19 mouse cellular contexts compared by ENCODE assay signal in the genomic region with DNA sequence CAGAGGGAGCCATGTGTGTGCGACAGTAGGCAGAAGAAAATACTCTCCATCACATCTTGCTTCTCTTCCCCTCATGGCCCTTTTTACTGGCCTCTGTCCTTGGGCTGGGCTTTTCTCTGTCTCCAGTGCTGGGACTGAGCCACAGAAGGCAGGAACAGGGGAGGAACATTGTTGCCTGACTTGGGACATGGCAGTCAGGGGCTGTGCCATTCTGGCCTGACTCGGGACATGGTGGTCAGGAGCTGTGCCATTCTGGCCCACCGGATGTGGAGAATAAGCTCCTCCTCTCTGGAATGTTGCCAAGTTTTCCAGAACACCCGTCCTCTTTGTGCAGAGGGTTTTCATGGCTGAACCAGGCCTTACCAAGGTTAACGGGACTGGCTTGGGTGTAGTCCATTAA. TPM values are rescaled to one million over a fixed set of nuclear protein-coding genes. Genes with fewer than 3 reads are reported as not detected.
DNase-seq lines count a peak whose midpoint lies in the region; ATAC-seq lines count a peak whose summit lies in the region.
"Had no signal": no experiment of that assay in that cellular context is flagged by ENCODE, and none has a peak within 500 bp of the region (broad histone marks: within the 10 kb centered on the region; RNA-seq: fewer than 3 reads in every experiment).

No protein-coding gene starts in this region.

- ATAC-seq in hindbrain, embryonic 13.5 days (ENCODE audit: low FRiP score), result 0 out of 2 replicates have a peak, but pooled peaks have one; percentile 27
- no peak for ATAC-seq in hindbrain, embryonic 11.5 days (ENCODE audit: low FRiP score)
- 0 out of 2 replicates have a peak, but pooled peaks have one; percentile 54 for ATAC-seq in neural tube, embryonic 14.5 days (ENCODE audit: low read depth)
- ATAC-seq in hindbrain, embryonic 16.5 days, result 0 out of 2 replicates have a peak, but pooled peaks have one; percentile 20
- no peak for ATAC-seq in heart, embryonic 12.5 days (ENCODE audit: insufficient number of reproducible peaks, low FRiP score)
- ATAC-seq: forebrain, embryonic 13.5 days; intestine, embryonic 16.5 days had no signal

- no peak for DNase-seq in hindbrain, embryonic 11.5 days (ENCODE audit: low spot score)
- DNase-seq in neural tube, embryonic 10.5 days (ENCODE audit: extremely low spot score, low spot score), result no peak
- DNase-seq: adrenal gland, adult 2 months; adrenal gland, postnatal 25 days; cerebellum, adult 8-10 months; cerebellum, postnatal 14 days; embryo, embryonic 11 days; gastrocnemius, adult 2 months; gastrocnemius, postnatal 25 days; heart, postnatal 10 days; heart, postnatal 4 days had no signal

- 0 out of 2 replicates have a peak, but pooled peaks cover 3% of the 10 kb centered on the region for H3K36me3 ChIP-seq in hindbrain, embryonic 13.5 days
- peaks cover 4% of the 10 kb centered on the region for H3K36me3 ChIP-seq in hindbrain, embryonic 11.5 days (ENCODE audit: control insufficient read depth, insufficient read depth, low read length)
- no peaks in the 10 kb centered on the region for H3K36me3 ChIP-seq in neural tube, embryonic 14.5 days (ENCODE audit: control insufficient read depth, insufficient read depth, low read length)
- H3K36me3 ChIP-seq in hindbrain, embryonic 16.5 days (ENCODE audit: control insufficient read depth, insufficient read depth, low read length), result no peaks in the 10 kb centered on the region
- no peaks in the 10 kb centered on the region for H3K36me3 ChIP-seq in heart, embryonic 12.5 days
- H3K36me3 ChIP-seq: embryonic facial prominence, embryonic 12.5 days had no signal

- no peak overlapping the region for H3K4me3 ChIP-seq in hindbrain, embryonic 13.5 days
- H3K4me3 ChIP-seq in hindbrain, embryonic 11.5 days (ENCODE audit: low read depth, low read length), result no peak overlapping the region
- H3K4me3 ChIP-seq in neural tube, embryonic 14.5 days (ENCODE audit: low read depth, low read length), result no peak overlapping the region
- no peak overlapping the region for H3K4me3 ChIP-seq in hindbrain, embryonic 16.5 days (ENCODE audit: low read length)
- H3K4me3 ChIP-seq in heart, embryonic 12.5 days, result no peak overlapping the region
- H3K4me3 ChIP-seq: embryonic facial prominence, embryonic 12.5 days; forebrain, embryonic 13.5 days; gastrocnemius, adult 2 months had no signal

- no peak overlapping the region for H3K9ac ChIP-seq in hindbrain, embryonic 13.5 days
- no peak overlapping the region for H3K9ac ChIP-seq in hindbrain, embryonic 11.5 days (ENCODE audit: low read depth, low read length)
- no peak overlapping the region for H3K9ac ChIP-seq in neural tube, embryonic 14.5 days (replicated peaks; ENCODE audit: low read depth, low read length)
- no peak overlapping the region for H3K9ac ChIP-seq in hindbrain, embryonic 16.5 days (ENCODE audit: low read depth, low read length)
- no peak overlapping the region for H3K9ac ChIP-seq in heart, embryonic 12.5 days
- H3K9ac ChIP-seq: embryonic facial prominence, embryonic 12.5 days; forebrain, embryonic 13.5 days had no signal

- H3K4me2 ChIP-seq in hindbrain, embryonic 13.5 days, result no peak overlapping the region
- H3K4me2 ChIP-seq in hindbrain, embryonic 11.5 days (replicated peaks; ENCODE audit: low read depth, low read length), result no peak overlapping the region
- H3K4me2 ChIP-seq in neural tube, embryonic 14.5 days (ENCODE audit: low read depth, low read length), result no peak overlapping the region
- H3K4me2 ChIP-seq in hindbrain, embryonic 16.5 days (ENCODE audit: low read length), result no peak overlapping the region
- no peak overlapping the region for H3K4me2 ChIP-seq in heart, embryonic 12.5 days
- H3K4me2 ChIP-seq: embryonic facial prominence, embryonic 12.5 days; forebrain, embryonic 13.5 days had no signal

- no peaks in the 10 kb centered on the region for H3K9me3 ChIP-seq in hindbrain, embryonic 13.5 days
- no peaks in the 10 kb centered on the region for H3K9me3 ChIP-seq in hindbrain, embryonic 11.5 days (ENCODE audit: control insufficient read depth, low read length)
- no peaks in the 10 kb centered on the region for H3K9me3 ChIP-seq in neural tube, embryonic 14.5 days (ENCODE audit: control insufficient read depth, low read length)
- H3K9me3 ChIP-seq in hindbrain, embryonic 16.5 days (ENCODE audit: control insufficient read depth, low read length), result no peaks in the 10 kb centered on the region
- no peaks in the 10 kb centered on the region for H3K9me3 ChIP-seq in heart, embryonic 12.5 days (replicated peaks)
- H3K9me3 ChIP-seq: embryonic facial prominence, embryonic 12.5 days; forebrain, embryonic 13.5 days had no signal

- peaks cover 21% of the 10 kb centered on the region for H3K4me1 ChIP-seq in hindbrain, embryonic 13.5 days (replicated peaks)
- H3K4me1 ChIP-seq in hindbrain, embryonic 11.5 days (replicated peaks; ENCODE audit: control insufficient read depth, insufficient read depth, low read length), result no peaks in the 10 kb centered on the region; the same call in 1 of the 2 replicates
- 0 out of 2 replicates have a peak, but pooled peaks cover 6% of the 10 kb centered on the region for H3K4me1 ChIP-seq in neural tube, embryonic 14.5 days (ENCODE audit: control insufficient read depth, insufficient read depth, low read length)
- H3K4me1 ChIP-seq in hindbrain, embryonic 16.5 days (ENCODE audit: control insufficient read depth, insufficient read depth, low read depth, low read length), result no peaks in the 10 kb centered on the region
- H3K4me1 ChIP-seq in heart, embryonic 12.5 days (replicated peaks), result peaks cover 24% of the 10 kb centered on the region

- H3K27ac ChIP-seq in hindbrain, embryonic 13.5 days, result no peak overlapping the region
- H3K27ac ChIP-seq in hindbrain, embryonic 11.5 days (ENCODE audit: low read depth, low read length), result no peak overlapping the region
- no peak overlapping the region for H3K27ac ChIP-seq in neural tube, embryonic 14.5 days (ENCODE audit: low read depth, low read length)
- no peak overlapping the region for H3K27ac ChIP-seq in hindbrain, embryonic 16.5 days (ENCODE audit: low read depth, low read length)
- no peak overlapping the region for H3K27ac ChIP-seq in heart, embryonic 12.5 days (ENCODE audit: poor library complexity, severe bottlenecking)
- H3K27ac ChIP-seq: embryonic facial prominence, embryonic 12.5 days; forebrain, embryonic 13.5 days; gastrocnemius, adult 2 months had no signal

- H3K27me3 ChIP-seq in hindbrain, embryonic 13.5 days, result no peaks in the 10 kb centered on the region
- no peaks in the 10 kb centered on the region for H3K27me3 ChIP-seq in hindbrain, embryonic 11.5 days (ENCODE audit: control insufficient read depth, insufficient read depth, low read length)
- H3K27me3 ChIP-seq in neural tube, embryonic 14.5 days (ENCODE audit: control insufficient read depth, insufficient read depth, low read length), result no peaks in the 10 kb centered on the region
- H3K27me3 ChIP-seq in hindbrain, embryonic 16.5 days (replicated peaks; ENCODE audit: control insufficient read depth, insufficient read depth, low read length), result no peaks in the 10 kb centered on the region
- peaks cover 3% of the 10 kb centered on the region for H3K27me3 ChIP-seq in heart, embryonic 12.5 days (replicated peaks)
- H3K27me3 ChIP-seq: embryonic facial prominence, embryonic 12.5 days; forebrain, embryonic 13.5 days had no signal

- 59% methylated on average over 5 of the region's 5 CpGs for WGBS in hindbrain, embryonic 13.5 days
- WGBS in hindbrain, embryonic 11.5 days, result 87% methylated on average over 5 of the region's 5 CpGs
- 47% methylated on average over 5 of the region's 5 CpGs for WGBS in neural tube, embryonic 14.5 days
- 50% methylated on average over 5 of the region's 5 CpGs for WGBS in hindbrain, embryonic 16.5 days
- 67% methylated on average over 5 of the region's 5 CpGs for WGBS in heart, embryonic 12.5 days

RNA-seq across cellular contexts. Expression of gene Rfx4, which starts 21.2 kb away (rescaled TPM):
- polyA plus RNA-seq in hindbrain, embryonic 13.5 days (2015; fragmentation: Nextera tagmentation; extraction: Ambion mirVana), result 25.1 and 25.9 TPM in 2 replicates
- polyA plus RNA-seq in hindbrain, embryonic 11.5 days (2014; fragmentation: Nextera tagmentation; extraction: Ambion mirVana), result 65.9 and 66.5 TPM in 2 replicates
- 23.2 and 24.5 TPM in 2 replicates for polyA plus RNA-seq in neural tube, embryonic 14.5 days (2014; fragmentation: Nextera tagmentation; extraction: Ambion mirVana)
- 16.1 and 22.1 TPM in 2 replicates for polyA plus RNA-seq in hindbrain, embryonic 16.5 days (2015; fragmentation: Nextera tagmentation; extraction: Ambion mirVana)
- 0.19 and 0.42 TPM in 2 replicates for polyA plus RNA-seq in heart, embryonic 12.5 days (2016; fragmentation: Nextera tagmentation; extraction: Ambion mirVana)
- polyA plus RNA-seq: adrenal gland, adult 2 months; heart, embryonic 14.5 days; intestine, embryonic 16.5 days had no signal

Comparison
In these comparisons a context has a peak if more than half of its experiments do, and no peak if none do; other contexts are left out.
1. ATAC-seq: peak in hindbrain, embryonic 13.5 days (single experiment), neural tube, embryonic 14.5 days (single experiment) and hindbrain, embryonic 16.5 days (single experiment); none in hindbrain, embryonic 11.5 days (single experiment) and heart, embryonic 12.5 days (single experiment).
2. RNA of gene Rfx4, which starts 21.2 kb away (polyA plus RNA-seq): 65.9 to 66.5 TPM in hindbrain, embryonic 11.5 days, 25.1 to 25.9 TPM in hindbrain, embryonic 13.5 days, 23.2 to 24.5 TPM in neural tube, embryonic 14.5 days and 16.1 to 22.1 TPM in hindbrain, embryonic 16.5 days; 0.19 to 0.42 TPM in heart, embryonic 12.5 days; every median in the first group is over 10 times any median in the second.